Mouse (Mus musculus) neural tube, embryonic 15.5 days (tissue): ENCODE results near the gene Csn1s2a. TPM values are rescaled to one million over a fixed set of nuclear protein-coding genes. Genes with fewer than 3 reads are reported as not detected.
"Not testable (repeated sequence)": the region's sequence is repeated elsewhere in the genome, so short reads cannot be mapped to it uniquely, and the experiment has no call there.

Source experiments
- ATAC-seq: fragments of 200-750 bp; cut with Nextera tagmentation; 2 replicates; pipeline ENCODE4 v1.8.0; 2017; ENCODE audit warnings: mild to moderate bottlenecking, moderate TSS enrichment, moderate library complexity; ENCODE audit not compliant: low FRiP score
- H3K27ac ChIP-seq: fragments of 300-500 bp; sonication (generic); replicated peaks from 2 replicates; pipeline ENCODE4 v1.5.1; 2015; ENCODE audit warnings: mild to moderate bottlenecking, inconsistent platforms
- H3K27me3 ChIP-seq: fragments of 300-500 bp; sonication (generic); replicated peaks from 2 replicates; pipeline ENCODE4 v1.6.1; 2015; ENCODE audit warnings: inconsistent platforms
- H3K36me3 ChIP-seq: fragments of 300-500 bp; sonication (generic); 2 replicates; pipeline ENCODE4 v1.6.1; 2015; ENCODE audit warnings: inconsistent platforms
- H3K4me1 ChIP-seq: fragments of 300-500 bp; sonication (generic); 2 replicates; pipeline ENCODE4 v1.6.1; 2015; ENCODE audit warnings: inconsistent platforms
- H3K4me2 ChIP-seq: fragments of 300-500 bp; sonication (generic); 2 replicates; pipeline ENCODE4 v1.6.1; 2015; ENCODE audit warnings: inconsistent platforms, mild to moderate bottlenecking, moderate library complexity
- H3K4me3 ChIP-seq: fragments of 300-500 bp; sonication (generic); replicated peaks from 2 replicates; pipeline ENCODE4 v1.5.1; 2015; ENCODE audit warnings: mild to moderate bottlenecking, inconsistent platforms
- H3K9ac ChIP-seq: fragments of 300-500 bp; sonication (generic); replicated peaks from 2 replicates; pipeline ENCODE4 v1.6.1; 2015; ENCODE audit warnings: mild to moderate bottlenecking, inconsistent platforms
- H3K9me3 ChIP-seq: fragments of 300-500 bp; sonication (generic); replicated peaks from 2 replicates; pipeline ENCODE4 v1.6.1; 2016; ENCODE audit warnings: inconsistent platforms
- WGBS: fragments of 180-500 bp; shearing (Covaris S2); methylation state at CpG from one replicate; pipeline ENCODE4 v1.1.7; 2015; ENCODE audit warnings: mixed read lengths; 5-methylcytosine and 5-hydroxymethylcytosine counted together
- polyA plus RNA-seq: library from polyadenylated mRNA; unstranded; fragments of >200 nt; fragmentation: Nextera tagmentation; extraction: Ambion mirVana; gene quantifications from 2 replicates; pipeline ENCODE4 v1.2.1, GENCODE M21; 2015

The Csn1s2a gene
- polyA plus RNA-seq: not detected in 2 replicates

DNA sequence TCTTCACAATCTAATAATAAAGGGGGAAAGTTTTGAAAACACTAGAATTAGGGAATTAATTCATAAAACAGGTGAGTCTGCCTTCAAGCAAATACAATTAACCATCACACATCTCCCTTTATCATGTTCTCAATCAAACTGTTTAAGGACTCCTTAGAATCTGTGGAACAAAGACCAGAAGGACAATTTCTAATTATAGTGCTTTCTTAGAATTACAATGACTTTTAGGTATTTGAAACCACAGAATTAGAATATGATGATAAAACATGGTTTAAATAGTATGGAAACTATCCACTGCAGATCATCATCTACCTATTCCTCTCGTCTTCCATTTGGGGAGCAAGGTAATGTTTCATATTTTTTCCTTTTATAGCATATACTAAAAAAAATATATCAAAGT lies at the start of gene Csn1s2a:
Gene Csn1s2a, plus strand, starts transcription at position 301 of the 400 bp plus-strand sequence.
- H3K27me3 ChIP-seq: no peaks in the 10 kb centered on the region
- no peak within 1 kb of the TSS for H3K27ac ChIP-seq
- H3K4me1 ChIP-seq: no peaks in the 10 kb centered on the region
- ATAC-seq: no peak
- no peaks in the 10 kb centered on the region for H3K36me3 ChIP-seq
- H3K4me3 ChIP-seq: no peak within 1 kb of the TSS
- H3K9ac ChIP-seq: no peak within 1 kb of the TSS
- no peak within 1 kb of the TSS for H3K4me2 ChIP-seq
- no peaks in the 10 kb centered on the region for H3K9me3 ChIP-seq
- 80% methylated on average over 1 of the region's 1 CpGs for WGBS

DNA sequence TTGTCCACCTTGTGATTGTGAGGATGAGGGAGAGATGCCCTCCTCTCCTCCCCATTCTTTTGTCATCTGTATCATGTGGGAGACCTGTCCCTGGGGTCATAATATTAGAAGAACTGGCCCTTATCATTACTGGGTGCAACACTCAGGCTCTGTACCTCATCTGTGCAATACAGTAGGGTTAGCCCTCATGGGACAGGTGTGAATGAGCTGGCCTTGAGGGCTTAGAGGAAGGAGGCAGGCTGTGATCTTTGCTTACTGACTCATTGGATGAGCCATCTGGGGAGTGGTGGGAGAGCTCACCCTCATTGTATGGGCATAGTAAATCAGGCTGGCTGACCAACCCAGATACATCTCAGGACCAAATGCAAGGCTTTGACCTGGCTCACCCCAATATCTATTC lies 39.5 kb upstream of the Csn1s2a start:
- Histone ChIP-seq H3K4me3 (no peak overlapping the region), H3K4me2 (no peak overlapping the region)
- ATAC-seq: no peak

DNA sequence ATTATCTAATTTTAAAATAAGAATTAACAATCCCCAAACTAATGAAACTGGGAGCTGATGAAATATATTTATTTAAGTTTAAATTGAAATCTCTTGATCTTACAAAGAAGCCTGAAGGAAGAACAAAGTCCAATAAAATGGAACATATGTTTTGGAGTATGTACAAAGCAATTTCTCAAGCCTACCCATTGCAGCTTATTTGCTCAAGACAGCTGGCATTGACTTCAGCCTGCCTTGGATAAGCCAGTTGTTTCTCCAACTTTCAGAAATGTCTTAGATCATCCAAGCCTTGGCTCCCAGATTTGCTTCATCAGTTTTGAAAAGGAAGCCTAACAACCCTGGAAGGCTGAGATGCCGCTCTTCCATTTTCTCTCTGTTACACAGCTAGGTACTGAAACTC lies 20.9 kb upstream of the Csn1s2a start:
- H3K4me2 ChIP-seq: no peak overlapping the region
- H3K9ac ChIP-seq: no peak overlapping the region
- H3K27me3 ChIP-seq: no peaks in the 10 kb centered on the region
- no peak overlapping the region for H3K27ac ChIP-seq
- WGBS: 96% methylated on average over 1 of the region's 1 CpGs
- H3K36me3 ChIP-seq: no peaks in the 10 kb centered on the region
- no peaks in the 10 kb centered on the region for H3K4me1 ChIP-seq
- H3K9me3 ChIP-seq: no peaks in the 10 kb centered on the region
- ATAC-seq: no peak
- no peak overlapping the region for H3K4me3 ChIP-seq

More for the DNA sequence above, 39.5 kb upstream of the Csn1s2a start:
- H3K9me3 ChIP-seq: no peaks in the 10 kb centered on the region
- H3K27me3 ChIP-seq: no peaks in the 10 kb centered on the region
- no peaks in the 10 kb centered on the region for H3K4me1 ChIP-seq
- H3K36me3 ChIP-seq: no peaks in the 10 kb centered on the region
- no peak overlapping the region for H3K9ac ChIP-seq
- H3K27ac ChIP-seq: no peak overlapping the region

DNA sequence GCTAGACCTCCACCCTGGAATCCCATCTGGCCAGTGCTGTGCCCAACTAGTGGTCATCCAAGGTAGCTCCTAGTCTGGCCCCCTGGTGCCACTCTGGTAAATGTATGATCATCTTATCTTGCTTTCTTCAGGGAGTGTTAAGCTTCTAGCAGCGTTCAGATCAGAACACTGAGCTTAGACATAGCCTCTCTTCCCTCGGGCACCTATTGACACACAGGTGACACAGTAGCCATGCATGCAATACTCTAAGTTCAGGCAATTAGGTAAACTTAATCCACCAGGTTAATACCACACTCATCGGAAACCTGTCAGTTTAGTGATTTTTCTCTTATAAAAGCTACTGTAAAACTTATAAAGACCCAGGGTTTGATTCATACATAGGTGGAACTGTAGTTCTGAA lies 9.8 kb upstream of the Csn1s2a start:
- Histone ChIP-seq H3K9ac (no peak overlapping the region), H3K36me3 (no peaks in the 10 kb centered on the region), H3K4me2 (no peak overlapping the region), H3K4me3 (no peak overlapping the region), H3K27ac (no peak overlapping the region), H3K4me1 (no peaks in the 10 kb centered on the region), H3K9me3 (no peaks in the 10 kb centered on the region), H3K27me3 (no peaks in the 10 kb centered on the region)
- 90% methylated on average over 3 of the region's 3 CpGs for WGBS
- no peak for ATAC-seq

DNA sequence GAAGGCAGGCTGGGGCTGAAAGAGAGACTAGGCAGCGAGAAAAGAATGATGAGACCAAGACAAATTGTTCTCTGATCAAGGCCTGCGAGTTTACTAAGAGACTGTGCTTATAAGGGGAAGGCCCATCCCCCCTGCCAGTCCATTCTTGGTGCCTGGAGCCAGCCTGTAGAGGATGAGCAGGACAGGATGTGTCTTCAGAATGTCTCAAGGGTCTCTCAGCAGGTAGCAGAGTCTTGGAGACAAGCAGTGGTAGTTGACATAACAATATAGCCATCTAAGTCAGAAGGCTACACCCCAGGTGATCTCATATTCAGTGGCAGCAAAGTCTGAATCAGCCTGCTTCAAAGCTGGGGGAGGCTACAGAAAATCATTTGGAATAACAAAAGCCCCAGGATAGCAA lies 2.2 kb upstream of the Csn1s2a start:
- not testable (repeated sequence) for H3K9me3 ChIP-seq, H3K27me3 ChIP-seq, H3K4me2 ChIP-seq, H3K4me3 ChIP-seq, ATAC-seq, H3K9ac ChIP-seq, H3K27ac ChIP-seq, H3K36me3 ChIP-seq, H3K4me1 ChIP-seq
- 37% methylated on average over 2 of the region's 2 CpGs for WGBS

DNA sequence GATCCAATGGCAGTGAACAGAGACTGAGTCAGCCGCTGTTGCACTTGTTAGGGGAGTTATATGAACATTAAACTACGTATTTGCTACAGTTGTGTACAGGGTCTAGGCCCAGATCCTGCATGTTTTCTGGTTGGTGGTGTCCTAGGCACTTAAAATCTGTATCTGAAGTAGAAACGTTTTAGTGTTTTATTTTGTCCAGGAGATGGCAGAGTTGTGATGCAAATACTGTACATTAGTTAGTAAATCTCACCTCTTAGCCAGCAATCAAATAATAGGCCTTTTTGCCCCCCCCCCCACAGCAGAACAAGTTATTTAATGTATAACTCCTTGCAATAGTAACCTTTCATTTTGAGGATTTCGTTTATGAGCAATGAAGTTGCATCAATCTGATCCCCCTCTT lies 8.4 kb downstream of the Csn1s2a start:
- Histone ChIP-seq H3K4me1 (no peaks in the 10 kb centered on the region), H3K27ac (no peak overlapping the region), H3K27me3 (no peaks in the 10 kb centered on the region), H3K4me2 (no peak overlapping the region), H3K4me3 (no peak overlapping the region), H3K9ac (no peak overlapping the region), H3K9me3 (no peaks in the 10 kb centered on the region), H3K36me3 (no peaks in the 10 kb centered on the region)
- WGBS: 62% methylated on average over 4 of the region's 4 CpGs
- no peak for ATAC-seq

DNA sequence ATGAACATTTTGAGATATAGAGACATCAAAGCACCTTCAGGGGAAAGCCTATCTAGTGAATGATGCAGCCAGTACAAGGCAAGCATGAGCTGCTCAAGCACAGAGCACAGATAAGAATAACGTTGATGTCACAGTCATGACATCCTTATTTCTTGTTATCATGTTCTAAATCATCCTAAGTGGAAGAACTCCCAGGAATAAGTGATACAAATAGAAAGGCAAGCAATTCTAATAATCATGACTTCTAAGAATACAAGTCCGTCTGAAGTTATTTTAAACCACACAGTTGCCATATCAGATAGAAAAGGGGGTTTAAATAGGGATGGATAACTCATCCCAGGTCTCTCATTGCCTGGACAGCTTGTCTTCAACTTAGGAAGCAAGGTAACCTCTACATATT lies 33.4 kb downstream of the Csn1s2a start, which contains the start of gene Csn1s2b:
Gene Csn1s2b, plus strand, starts transcription at position 301 of the 400 bp plus-strand sequence.
- H3K9me3 ChIP-seq: no peaks in the 10 kb centered on the region
- 79% methylated on average over 2 of the region's 2 CpGs for WGBS

DNA sequence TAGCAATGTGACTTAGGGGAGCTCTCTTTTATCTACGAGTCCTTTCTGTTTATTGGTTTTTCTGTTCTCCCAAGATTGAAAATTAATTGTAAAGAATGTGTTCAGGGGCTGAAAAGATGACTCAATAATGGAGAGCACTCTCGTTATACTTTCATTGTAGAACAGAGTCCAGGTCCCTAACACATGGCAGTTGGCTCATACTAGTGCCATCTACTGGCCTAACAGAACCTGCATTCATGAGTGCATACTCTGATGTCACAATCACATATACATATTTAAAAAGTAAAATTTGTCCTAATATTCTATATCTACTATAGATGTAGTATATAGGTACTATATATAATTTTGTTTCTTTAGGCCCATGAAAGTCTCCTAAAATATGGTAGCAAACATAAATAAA lies 34.9 kb downstream of the Csn1s2a start:
- H3K9ac ChIP-seq: no peak overlapping the region
- H3K4me2 ChIP-seq: no peak overlapping the region
- WGBS: 55% methylated on average over 2 of the region's 2 CpGs
- no peaks in the 10 kb centered on the region for H3K36me3 ChIP-seq
- H3K27ac ChIP-seq: no peak overlapping the region
- ATAC-seq: no peak
- no peaks in the 10 kb centered on the region for H3K9me3 ChIP-seq
- H3K4me1 ChIP-seq: no peaks in the 10 kb centered on the region
- no peaks in the 10 kb centered on the region for H3K27me3 ChIP-seq
- no peak overlapping the region for H3K4me3 ChIP-seq

More for the DNA sequence above, 33.4 kb downstream of the Csn1s2a start, which contains the start of gene Csn1s2b:
- Histone ChIP-seq H3K4me1 (no peaks in the 10 kb centered on the region), H3K36me3 (no peaks in the 10 kb centered on the region), H3K9ac (no peak within 1 kb of the TSS), H3K4me2 (no peak within 1 kb of the TSS), H3K27me3 (no peaks in the 10 kb centered on the region), H3K4me3 (no peak within 1 kb of the TSS), H3K27ac (no peak within 1 kb of the TSS)
- ATAC-seq: no peak

DNA sequence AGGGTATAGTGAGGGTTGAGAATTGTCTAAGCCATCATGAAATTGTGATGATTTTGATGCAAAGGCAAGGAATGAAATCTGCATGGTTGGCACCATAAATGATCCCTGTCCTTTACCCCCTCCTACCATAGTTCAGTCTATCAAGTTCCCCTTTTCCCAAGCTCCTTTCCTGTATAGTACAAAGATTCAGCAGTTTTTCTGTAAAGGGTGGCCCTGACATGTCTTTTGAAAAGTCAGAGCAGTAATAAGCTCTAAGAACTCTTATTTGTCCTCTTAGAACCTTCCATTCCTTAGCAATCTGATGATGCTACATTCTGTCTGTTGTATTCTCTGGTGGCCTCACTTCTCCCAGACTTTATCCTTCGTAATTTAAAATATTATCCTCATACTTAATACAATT lies 51.0 kb downstream of the Csn1s2a start, which contains the start of gene Prr27:
Gene Prr27, plus strand, starts transcription at position 301 of the 400 bp plus-strand sequence.
- Histone ChIP-seq H3K4me1 (no peaks in the 10 kb centered on the region), H3K27ac (no peak within 1 kb of the TSS), H3K4me3 (no peak within 1 kb of the TSS), H3K9me3 (no peaks in the 10 kb centered on the region), H3K27me3 (no peaks in the 10 kb centered on the region), H3K4me2 (no peak within 1 kb of the TSS), H3K9ac (no peak within 1 kb of the TSS), H3K36me3 (no peaks in the 10 kb centered on the region)
- ATAC-seq: no peak
- 74% methylated on average over 1 of the region's 1 CpGs for WGBS

Other genes with a start within 250 kb of the Csn1s2a start
- 0.45 TPM in 1 of 2 replicates, not detected in the other for gene Sult1b1, start 236.4 kb upstream of the Csn1s2a start, polyA plus RNA-seq
- gene Sult1d1, start 205.5 kb upstream of the Csn1s2a start, polyA plus RNA-seq: 1.5 TPM in 1 of 2 replicates, not detected in the other
- not detected in 2 replicates for gene Sult1e1, start 183.0 kb upstream of the Csn1s2a start, polyA plus RNA-seq
- not detected in 2 replicates for gene Csn1s1, start 108.4 kb upstream of the Csn1s2a start, polyA plus RNA-seq
- not detected in 2 replicates for gene Csn2, start 74.9 kb upstream of the Csn1s2a start, polyA plus RNA-seq
- 0.26 TPM in 1 of 2 replicates, not detected in the other for gene Csn1s2b, start 33.5 kb downstream of the Csn1s2a start, polyA plus RNA-seq
- not detected in 2 replicates for gene Prr27, start 51.1 kb downstream of the Csn1s2a start, polyA plus RNA-seq
- gene Odam, start 110.5 kb downstream of the Csn1s2a start, polyA plus RNA-seq: not detected in 2 replicates
- 0.24 TPM in 1 of 2 replicates, not detected in the other for gene Csn3, start 151.0 kb downstream of the Csn1s2a start, polyA plus RNA-seq
- gene 2310003L06Rik, start 194.9 kb downstream of the Csn1s2a start, polyA plus RNA-seq: not detected in 2 replicates
- gene Gm28434, start 194.9 kb downstream of the Csn1s2a start, polyA plus RNA-seq: not detected in 2 replicates
- not detected in 2 replicates for gene Cabs1, start 204.9 kb downstream of the Csn1s2a start, polyA plus RNA-seq
- not detected in 2 replicates for gene Smr3a, start 228.0 kb downstream of the Csn1s2a start, polyA plus RNA-seq